Mouse (Mus musculus) heart, adult 11 months (tissue): ENCODE measurements around the gene Ptpn3.
"Not testable (repeated sequence)": the region's sequence is repeated elsewhere in the genome, so short reads cannot be mapped to it uniquely, and the experiment has no call there.

Experiments
- DNase-seq: peaks from one replicate; pipeline ENCODE4 v3.0.0; 2022

The Ptpn3 gene

GRCm38 (mm10) chr4:57298181-57298580 is 3.5 kb downstream of the Ptpn3 start:
- DNase-seq = no peak

GRCm38 (mm10) chr4:57294971-57295656 is 6.5 kb downstream of the Ptpn3 start:
- peak; percentile 99 for DNase-seq

- peak; percentile 91 for DNase-seq
Measured at GRCm38 (mm10) chr4:57292670-57293069, 9.0 kb downstream of the Ptpn3 start.

- no peak for DNase-seq
Measured at GRCm38 (mm10) chr4:57290049-57290448, 11.6 kb downstream of the Ptpn3 start.

GRCm38 (mm10) chr4:57287808-57288207 is 13.8 kb downstream of the Ptpn3 start:
- no peak for DNase-seq

GRCm38 (mm10) chr4:57285251-57285650 is 16.4 kb downstream of the Ptpn3 start:
- DNase-seq = no peak

GRCm38 (mm10) chr4:57283189-57283588 is 18.4 kb downstream of the Ptpn3 start:
- no peak for DNase-seq

- no peak for DNase-seq
Measured at GRCm38 (mm10) chr4:57282630-57283029, 19.0 kb downstream of the Ptpn3 start.

- no peak for DNase-seq
Measured at GRCm38 (mm10) chr4:57282179-57282578, 19.5 kb downstream of the Ptpn3 start.

GRCm38 (mm10) chr4:57280888-57281287 is 20.7 kb downstream of the Ptpn3 start:
- DNase-seq = peak; percentile 98

- peak; percentile 93 for DNase-seq
Measured at GRCm38 (mm10) chr4:57279229-57279628, 22.4 kb downstream of the Ptpn3 start.

GRCm38 (mm10) chr4:57278812-57279211 is 22.8 kb downstream of the Ptpn3 start:
- no peak for DNase-seq

- DNase-seq = no peak
Measured at GRCm38 (mm10) chr4:57277671-57278070, 24.0 kb downstream of the Ptpn3 start.

- DNase-seq = peak; percentile 95
Measured at GRCm38 (mm10) chr4:57275116-57275743, 26.4 kb downstream of the Ptpn3 start.

GRCm38 (mm10) chr4:57273532-57274502 is 27.8 kb downstream of the Ptpn3 start:
- peak; percentile 95 for DNase-seq

GRCm38 (mm10) chr4:57270991-57271390 is 30.6 kb downstream of the Ptpn3 start:
- DNase-seq = no peak

- DNase-seq = not testable (repeated sequence)
Measured at GRCm38 (mm10) chr4:57270489-57270888, 31.1 kb downstream of the Ptpn3 start.

- peak; percentile 93 for DNase-seq
Measured at GRCm38 (mm10) chr4:57269344-57269743, 32.3 kb downstream of the Ptpn3 start.

GRCm38 (mm10) chr4:57268330-57268729 is 33.3 kb downstream of the Ptpn3 start:
- DNase-seq = peak; percentile 96

GRCm38 (mm10) chr4:57266389-57266788 is 35.2 kb downstream of the Ptpn3 start:
- DNase-seq = peak; percentile 93

- no peak for DNase-seq
Measured at GRCm38 (mm10) chr4:57263695-57264094, 37.9 kb downstream of the Ptpn3 start.

- no peak for DNase-seq
Measured at GRCm38 (mm10) chr4:57263061-57263685, 38.5 kb downstream of the Ptpn3 start.

GRCm38 (mm10) chr4:57262451-57262850 is 39.2 kb downstream of the Ptpn3 start:
- DNase-seq = no peak
